Mouse (Mus musculus): ENCODE measurements around the gene Pa2g4. TPM values are rescaled to one million over a fixed set of nuclear protein-coding genes. Genes with fewer than 3 reads are reported as not detected.
A peak's percentile ranks its signal among the peaks of the same experiment; 100 is the strongest.
"Not testable (repeated sequence)": the region's sequence is repeated elsewhere in the genome, so short reads cannot be mapped to it uniquely, and the experiment has no call there.

Gene Pa2g4
- 194 and 209 TPM in 2 replicates for polyA plus RNA-seq (2015; fragmentation: Nextera tagmentation; extraction: Ambion mirVana)

- Histone ChIP-seq H3K4me3 (peak within 1 kb of the TSS; percentile 83), H3K9me3 (no peaks in the 10 kb centered on the region), H3K27ac (peak within 1 kb of the TSS; percentile 87), H3K9ac (peak within 1 kb of the TSS; percentile 93), H3K4me1 (peaks cover 11% of the 10 kb centered on the region), H3K4me2 (peak within 1 kb of the TSS; percentile 72), H3K36me3 (peaks cover 24% of the 10 kb centered on the region), H3K27me3 (no peaks in the 10 kb centered on the region)
- ATAC-seq (ENCODE audit: insufficient number of reproducible peaks, low FRiP score, low TSS enrichment, low read depth): peak; percentile 98
- under 1% methylated on average over 55 of the region's 58 CpGs for WGBS
Measured at GRCm38 (mm10) chr10:128565788-128566531, at the start of gene Pa2g4. Gene Pa2g4 (minus strand): TSS chr10:128565987.

GRCm38 (mm10) chr10:128614934-128615333, 49.1 kb upstream of the Pa2g4 start:
- no peaks in the 10 kb centered on the region for H3K9me3 ChIP-seq
- no peaks in the 10 kb centered on the region for H3K36me3 ChIP-seq
- ATAC-seq (ENCODE audit: insufficient number of reproducible peaks, low FRiP score, low TSS enrichment, low read depth): no peak
- WGBS: 58% methylated on average over 3 of the region's 3 CpGs
- H3K27me3 ChIP-seq: no peaks in the 10 kb centered on the region
- H3K4me3 ChIP-seq: no peak overlapping the region
- 0 out of 2 replicates have a peak, but pooled peaks cover 3% of the 10 kb centered on the region for H3K4me1 ChIP-seq
- H3K27ac ChIP-seq: no peak overlapping the region
- no peak overlapping the region for H3K4me2 ChIP-seq
- H3K9ac ChIP-seq: no peak overlapping the region

GRCm38 (mm10) chr10:128613820-128614219, 48.0 kb upstream of the Pa2g4 start:
- H3K4me3 ChIP-seq; ATAC-seq (ENCODE audit: insufficient number of reproducible peaks, low FRiP score, low TSS enrichment, low read depth); H3K27ac ChIP-seq; H3K27me3 ChIP-seq; H3K9me3 ChIP-seq; H3K9ac ChIP-seq; H3K4me1 ChIP-seq; H3K4me2 ChIP-seq; H3K36me3 ChIP-seq: not testable (repeated sequence)
- 69% methylated on average over 4 of the region's 4 CpGs for WGBS

GRCm38 (mm10) chr10:128613154-128613440, 47.3 kb upstream of the Pa2g4 start:
- ATAC-seq (ENCODE audit: insufficient number of reproducible peaks, low FRiP score, low TSS enrichment, low read depth): no peak
- WGBS: 47% methylated on average over 6 of the region's 6 CpGs
- 0 out of 2 replicates have a peak, but pooled peaks cover 3% of the 10 kb centered on the region for H3K4me1 ChIP-seq
- H3K27me3 ChIP-seq: no peaks in the 10 kb centered on the region
- no peaks in the 10 kb centered on the region for H3K36me3 ChIP-seq
- H3K9me3 ChIP-seq: no peaks in the 10 kb centered on the region
- no peak overlapping the region for H3K27ac ChIP-seq
- no peak overlapping the region for H3K9ac ChIP-seq
- H3K4me2 ChIP-seq: no peak overlapping the region
- no peak overlapping the region for H3K4me3 ChIP-seq

GRCm38 (mm10) chr10:128612433-128613153, 46.8 kb upstream of the Pa2g4 start:
- Histone ChIP-seq H3K27me3 (no peaks in the 10 kb centered on the region), H3K27ac (no peak overlapping the region), H3K4me3 (no peak overlapping the region), H3K9me3 (no peaks in the 10 kb centered on the region), H3K4me1 (0 out of 2 replicates have a peak, but pooled peaks cover 3% of the 10 kb centered on the region), H3K36me3 (no peaks in the 10 kb centered on the region), H3K9ac (no peak overlapping the region), H3K4me2 (peak overlapping the region; percentile 29; the same call in 1 of the 2 replicates)
- ATAC-seq (ENCODE audit: insufficient number of reproducible peaks, low FRiP score, low TSS enrichment, low read depth): peak; percentile 44; the same call in 1 of the 2 replicates
- WGBS: 13% methylated on average over 16 of the region's 16 CpGs

GRCm38 (mm10) chr10:128606483-128606882, 40.7 kb upstream of the Pa2g4 start:
- no peak overlapping the region for H3K4me2 ChIP-seq
- H3K27me3 ChIP-seq: no peaks in the 10 kb centered on the region
- 36% methylated on average over 2 of the region's 2 CpGs for WGBS
- H3K9ac ChIP-seq: no peak overlapping the region
- no peak overlapping the region for H3K4me3 ChIP-seq
- no peaks in the 10 kb centered on the region for H3K36me3 ChIP-seq
- H3K27ac ChIP-seq: no peak overlapping the region
- ATAC-seq (ENCODE audit: insufficient number of reproducible peaks, low FRiP score, low TSS enrichment, low read depth): no peak
- no peaks in the 10 kb centered on the region for H3K9me3 ChIP-seq
- H3K4me1 ChIP-seq: no peaks in the 10 kb centered on the region

GRCm38 (mm10) chr10:128602470-128603128, 36.8 kb upstream of the Pa2g4 start:
- 77% methylated on average over 4 of the region's 4 CpGs for WGBS
- no peaks in the 10 kb centered on the region for H3K27me3 ChIP-seq
- no peak overlapping the region for H3K4me3 ChIP-seq
- H3K36me3 ChIP-seq: no peaks in the 10 kb centered on the region
- no peak for ATAC-seq (ENCODE audit: insufficient number of reproducible peaks, low FRiP score, low TSS enrichment, low read depth)
- no peak overlapping the region for H3K27ac ChIP-seq
- H3K9me3 ChIP-seq: no peaks in the 10 kb centered on the region
- H3K4me2 ChIP-seq: no peak overlapping the region
- H3K4me1 ChIP-seq: no peaks in the 10 kb centered on the region
- no peak overlapping the region for H3K9ac ChIP-seq

- H3K4me2 ChIP-seq: no peak overlapping the region
- ATAC-seq (ENCODE audit: insufficient number of reproducible peaks, low FRiP score, low TSS enrichment, low read depth): no peak
- H3K4me1 ChIP-seq: no peaks in the 10 kb centered on the region
- no peak overlapping the region for H3K4me3 ChIP-seq
- H3K9me3 ChIP-seq: no peaks in the 10 kb centered on the region
- H3K27ac ChIP-seq: no peak overlapping the region
- H3K9ac ChIP-seq: no peak overlapping the region
- H3K36me3 ChIP-seq: no peaks in the 10 kb centered on the region
- H3K27me3 ChIP-seq: no peaks in the 10 kb centered on the region
- 88% methylated on average over 1 of the region's 1 CpGs for WGBS
Measured at GRCm38 (mm10) chr10:128601499-128601898, 35.7 kb upstream of the Pa2g4 start.

- no peak overlapping the region for H3K4me2 ChIP-seq
- H3K4me1 ChIP-seq: no peaks in the 10 kb centered on the region
- H3K36me3 ChIP-seq: no peaks in the 10 kb centered on the region
- no peaks in the 10 kb centered on the region for H3K27me3 ChIP-seq
- no peak overlapping the region for H3K9ac ChIP-seq
- 34% methylated on average over 2 of the region's 2 CpGs for WGBS
- no peaks in the 10 kb centered on the region for H3K9me3 ChIP-seq
- H3K4me3 ChIP-seq: no peak overlapping the region
- H3K27ac ChIP-seq: no peak overlapping the region
- ATAC-seq (ENCODE audit: insufficient number of reproducible peaks, low FRiP score, low TSS enrichment, low read depth): no peak
Measured at GRCm38 (mm10) chr10:128598476-128598875, 32.7 kb upstream of the Pa2g4 start.

GRCm38 (mm10) chr10:128592797-128593196, 27.0 kb upstream of the Pa2g4 start:
- Histone ChIP-seq H3K27ac (no peak overlapping the region), H3K27me3 (peaks cover 21% of the 10 kb centered on the region)
- WGBS: 80% methylated on average over 5 of the region's 5 CpGs

GRCm38 (mm10) chr10:128591436-128591835, 25.6 kb upstream of the Pa2g4 start:
- H3K27me3 ChIP-seq: peaks cover 33% of the 10 kb centered on the region

More at GRCm38 (mm10) chr10:128592797-128593196, 27.0 kb upstream of the Pa2g4 start:
- ATAC-seq (ENCODE audit: insufficient number of reproducible peaks, low FRiP score, low TSS enrichment, low read depth): no peak
- H3K4me3 ChIP-seq: no peak overlapping the region
- H3K9ac ChIP-seq: no peak overlapping the region
- no peaks in the 10 kb centered on the region for H3K36me3 ChIP-seq
- H3K4me2 ChIP-seq: no peak overlapping the region
- peaks cover 19% of the 10 kb centered on the region for H3K4me1 ChIP-seq
- no peaks in the 10 kb centered on the region for H3K9me3 ChIP-seq

More at GRCm38 (mm10) chr10:128591436-128591835, 25.6 kb upstream of the Pa2g4 start:
- no peak for ATAC-seq (ENCODE audit: insufficient number of reproducible peaks, low FRiP score, low TSS enrichment, low read depth)
- Histone ChIP-seq H3K36me3 (no peaks in the 10 kb centered on the region), H3K4me3 (no peak overlapping the region), H3K4me1 (peaks cover 30% of the 10 kb centered on the region), H3K9ac (no peak overlapping the region), H3K9me3 (no peaks in the 10 kb centered on the region), H3K27ac (no peak overlapping the region), H3K4me2 (no peak overlapping the region)
- WGBS: 84% methylated on average over 6 of the region's 6 CpGs

Measured in limb, embryonic 15.5 days (tissue).